Mouse (Mus musculus): ENCODE data around the gene Avpr1a.
A peak's percentile ranks its signal among the peaks of the same experiment; 100 is the strongest.

Gene Avpr1a

DNA sequence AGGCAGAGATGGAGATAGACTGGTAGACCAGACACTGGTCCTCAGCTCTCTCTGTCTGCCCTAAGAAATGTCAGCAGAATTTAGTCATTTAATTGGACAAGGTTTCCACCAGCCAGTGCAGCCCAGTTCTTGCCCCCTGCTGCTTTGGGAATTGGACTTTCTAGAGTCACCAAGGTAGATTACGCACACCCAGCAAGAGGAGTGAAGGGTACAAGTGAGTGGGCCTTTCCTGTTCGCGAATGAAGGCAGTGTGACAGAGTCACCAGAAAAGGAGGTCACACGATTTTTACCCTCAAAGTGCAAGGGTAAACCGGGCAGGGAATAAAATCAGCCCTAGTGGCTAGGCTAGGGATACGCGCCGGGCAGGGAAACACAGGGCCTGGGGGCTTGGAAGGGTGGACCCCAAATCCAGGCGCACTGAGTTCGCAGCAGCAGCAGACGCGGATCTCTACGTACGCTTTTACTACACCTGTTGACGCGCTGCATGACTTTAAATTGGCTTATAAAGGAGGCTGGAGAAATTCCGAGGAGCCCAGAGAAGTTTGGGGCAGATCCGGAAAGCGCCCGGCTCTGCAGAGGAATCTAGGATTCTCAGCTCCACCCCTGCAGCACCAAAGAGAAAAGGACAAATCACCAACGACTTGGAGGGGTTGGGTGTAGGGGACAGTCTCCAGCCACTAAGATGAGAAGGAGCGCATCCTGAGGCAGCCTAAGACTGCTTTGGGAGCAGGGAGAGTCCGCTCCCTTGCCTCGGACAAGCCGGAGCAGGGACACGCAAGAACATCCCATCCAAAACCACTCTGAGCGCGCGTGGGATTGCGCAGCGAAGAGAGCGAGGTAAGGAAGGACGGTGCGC, at the start of gene Avpr1a:
Avpr1a (plus strand) TSS at position 639 of the 856 bp plus-strand sequence.
- no peak for DNase-seq (ENCODE audit: low read depth)

DNA sequence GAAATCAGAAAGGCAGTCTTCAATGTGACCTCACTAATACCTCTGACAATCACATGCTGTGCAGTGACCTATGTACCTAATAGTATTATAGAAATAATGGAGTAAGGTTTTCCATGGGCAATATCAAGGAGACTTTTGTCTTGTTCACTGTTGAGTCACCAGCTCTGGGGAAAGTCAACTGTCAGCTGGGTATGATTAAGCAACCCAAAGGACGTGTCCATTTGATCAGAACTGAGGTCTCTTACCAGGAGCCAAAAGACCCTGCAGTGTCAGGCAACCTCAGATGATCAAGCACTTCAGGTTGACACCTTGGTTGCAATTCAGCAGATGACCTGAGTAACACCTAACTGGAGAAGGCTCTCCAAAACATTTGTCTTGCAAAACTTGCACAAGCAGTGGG, 46.0 kb upstream of the Avpr1a start:
- DNase-seq (ENCODE audit: low read depth) = no peak

DNA sequence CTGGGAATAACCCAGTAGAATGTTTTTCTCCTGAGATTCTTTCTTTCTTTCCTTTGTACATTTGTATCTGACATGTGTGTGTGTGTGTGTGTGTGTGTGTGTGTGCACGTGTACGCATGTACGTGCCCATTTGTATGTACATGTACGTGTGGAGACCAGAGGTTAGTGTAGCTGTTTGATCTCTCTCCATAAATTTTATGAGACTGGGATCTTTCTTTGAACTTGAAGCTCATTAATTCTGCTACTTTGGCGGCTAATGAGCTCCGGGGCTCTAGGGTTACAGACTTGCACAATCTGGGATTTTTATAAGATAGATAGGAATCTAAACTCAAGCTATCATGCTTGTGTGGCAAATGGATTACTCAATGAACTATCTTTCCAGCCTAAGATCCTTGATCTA, 42.0 kb upstream of the Avpr1a start:
- DNase-seq (ENCODE audit: low read depth) = no peak

DNA sequence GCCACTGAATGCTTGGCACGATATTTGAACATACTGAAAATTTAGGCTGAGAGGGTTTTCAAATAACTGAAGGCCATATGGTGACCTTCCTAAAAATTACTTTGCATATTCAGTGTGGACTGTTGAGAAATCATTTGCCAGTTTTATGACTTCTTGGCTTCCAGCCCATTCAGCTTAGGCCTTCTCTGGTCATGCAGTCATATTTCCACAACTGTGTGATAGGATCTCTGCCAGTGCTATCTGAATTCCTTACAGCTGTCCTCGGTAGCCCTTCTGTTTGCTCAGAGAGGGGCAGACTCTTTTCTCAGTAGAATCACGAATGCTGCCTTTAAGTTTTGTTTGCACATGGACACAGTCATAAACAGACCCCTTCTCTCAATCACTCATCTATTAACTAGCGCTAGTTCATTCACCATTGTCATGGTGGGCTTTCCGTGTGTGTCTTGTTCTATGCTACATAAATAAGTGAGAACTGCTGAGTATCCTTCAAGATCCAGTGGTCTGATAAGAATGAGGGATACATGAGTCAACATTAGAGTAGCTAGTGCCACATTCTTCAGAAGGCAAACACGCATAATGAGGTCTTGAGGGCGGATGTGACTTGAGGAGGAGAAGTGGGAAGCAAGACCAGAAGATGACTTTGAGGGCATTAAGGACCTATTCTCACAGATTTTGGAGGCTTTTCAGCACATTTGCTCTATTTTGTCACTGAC, 39.4 kb upstream of the Avpr1a start:
- no peak for DNase-seq (ENCODE audit: low read depth)

DNA sequence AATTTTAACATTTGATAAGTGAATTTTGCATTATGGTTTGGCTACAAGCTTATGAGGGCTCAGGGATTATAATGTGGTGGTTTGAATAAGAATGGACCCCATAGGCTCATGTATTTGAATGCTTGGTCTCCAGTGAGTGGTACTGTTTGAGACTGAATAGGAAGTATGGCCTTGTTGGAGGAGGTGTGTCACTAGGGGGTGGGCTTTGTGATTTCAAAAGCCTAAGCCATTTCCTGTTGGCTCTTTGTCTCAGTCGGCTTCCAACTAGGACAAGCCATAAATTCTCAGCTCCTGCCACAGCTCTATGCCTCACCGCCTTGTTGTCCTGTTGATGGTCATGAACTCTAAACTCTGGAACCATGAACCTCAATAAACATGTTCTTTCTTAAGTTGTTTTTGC, 37.5 kb upstream of the Avpr1a start:
- DNase-seq (ENCODE audit: low read depth) = no peak

DNA sequence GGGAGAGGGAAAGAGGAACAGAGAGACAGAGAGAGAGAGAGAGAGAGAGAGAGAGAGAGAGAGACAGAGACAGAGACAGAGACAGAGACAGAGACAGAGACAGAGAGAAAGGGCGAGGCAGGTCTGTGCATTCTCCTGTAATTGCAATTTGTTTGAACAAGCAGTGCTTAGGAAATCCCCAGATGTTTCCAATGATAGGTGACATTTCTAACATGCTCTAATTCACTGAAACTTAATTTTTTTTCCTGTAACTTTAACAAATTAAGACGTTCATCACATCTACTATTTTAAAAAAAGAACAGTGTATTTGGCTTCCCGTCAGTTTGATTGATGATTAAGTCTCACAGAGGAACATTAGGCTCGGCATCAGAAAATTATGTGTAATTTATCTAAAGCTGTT, 15.6 kb upstream of the Avpr1a start:
- DNase-seq (ENCODE audit: low read depth) = no peak

DNA sequence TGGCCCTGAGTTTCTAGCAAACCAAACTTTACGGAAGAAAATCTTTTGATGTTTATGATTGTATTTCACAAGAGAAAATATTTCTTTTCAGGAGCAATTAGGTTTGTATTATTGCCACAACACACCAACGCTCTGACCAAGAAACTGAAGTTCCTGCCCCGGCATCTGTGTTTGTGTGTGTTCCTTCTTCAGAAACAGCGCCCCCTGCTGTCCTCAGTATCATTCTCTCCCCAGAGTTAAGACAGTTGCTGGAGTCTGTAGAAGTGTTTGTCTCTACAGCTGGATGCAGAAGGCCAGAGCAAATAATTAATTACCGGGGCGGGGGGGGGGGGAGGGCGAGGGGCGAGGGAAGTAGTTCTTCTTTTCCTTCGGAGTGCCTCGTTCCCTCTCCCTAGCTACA, 1.0 kb upstream of the Avpr1a start:
- DNase-seq (ENCODE audit: low read depth) = peak; percentile 79

DNA sequence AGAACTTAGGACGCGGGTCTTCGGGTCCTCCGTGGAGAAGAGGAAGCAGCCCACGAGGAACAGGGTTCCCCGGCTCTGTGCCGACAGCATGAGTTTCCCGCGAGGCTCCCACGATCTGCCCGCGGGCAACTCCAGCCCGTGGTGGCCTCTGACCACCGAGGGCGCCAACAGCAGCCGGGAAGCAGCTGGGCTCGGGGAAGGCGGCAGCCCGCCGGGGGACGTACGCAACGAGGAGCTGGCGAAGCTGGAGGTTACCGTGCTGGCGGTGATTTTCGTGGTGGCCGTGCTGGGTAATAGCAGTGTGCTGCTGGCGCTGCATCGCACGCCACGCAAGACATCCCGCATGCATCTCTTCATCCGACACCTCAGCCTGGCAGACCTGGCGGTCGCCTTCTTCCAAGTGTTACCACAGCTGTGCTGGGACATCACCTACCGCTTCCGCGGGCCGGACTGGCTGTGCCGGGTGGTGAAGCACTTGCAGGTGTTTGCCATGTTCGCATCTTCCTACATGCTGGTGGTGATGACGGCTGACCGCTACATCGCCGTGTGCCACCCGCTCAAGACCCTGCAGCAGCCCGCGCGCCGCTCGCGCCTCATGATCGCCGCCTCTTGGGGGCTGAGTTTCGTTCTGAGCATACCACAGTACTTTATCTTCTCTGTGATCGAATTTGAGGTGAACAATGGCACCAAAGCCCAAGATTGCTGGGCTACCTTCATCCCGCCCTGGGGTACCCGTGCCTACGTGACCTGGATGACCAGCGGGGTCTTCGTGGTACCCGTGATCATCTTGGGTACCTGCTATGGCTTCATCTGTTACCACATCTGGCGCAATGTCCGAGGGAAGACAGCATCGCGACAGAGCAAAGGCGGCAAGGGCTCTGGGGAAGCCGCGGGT, 665 bp downstream of the Avpr1a start:
- no peak for DNase-seq (ENCODE audit: low read depth)

DNA sequence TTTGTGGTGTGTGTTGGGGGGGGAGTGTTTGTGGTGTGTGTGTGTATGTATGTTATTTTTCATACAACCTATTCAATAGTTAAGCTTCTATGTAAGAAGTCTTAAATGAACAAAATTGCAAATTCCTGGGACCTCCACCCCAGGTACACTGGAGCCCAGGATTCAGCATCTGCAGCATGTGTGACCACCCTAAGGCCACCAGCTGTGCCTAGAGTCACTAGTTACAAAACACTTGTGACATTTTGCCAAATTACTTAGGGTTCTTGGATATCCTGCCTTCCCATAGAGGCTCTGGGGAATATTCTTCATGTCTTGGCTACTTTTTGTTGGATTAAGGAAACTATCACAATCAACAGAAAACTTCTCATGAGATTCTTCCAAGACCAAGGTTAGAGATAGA, 1.6 kb downstream of the Avpr1a start:
- DNase-seq (ENCODE audit: low read depth) = no peak

DNA sequence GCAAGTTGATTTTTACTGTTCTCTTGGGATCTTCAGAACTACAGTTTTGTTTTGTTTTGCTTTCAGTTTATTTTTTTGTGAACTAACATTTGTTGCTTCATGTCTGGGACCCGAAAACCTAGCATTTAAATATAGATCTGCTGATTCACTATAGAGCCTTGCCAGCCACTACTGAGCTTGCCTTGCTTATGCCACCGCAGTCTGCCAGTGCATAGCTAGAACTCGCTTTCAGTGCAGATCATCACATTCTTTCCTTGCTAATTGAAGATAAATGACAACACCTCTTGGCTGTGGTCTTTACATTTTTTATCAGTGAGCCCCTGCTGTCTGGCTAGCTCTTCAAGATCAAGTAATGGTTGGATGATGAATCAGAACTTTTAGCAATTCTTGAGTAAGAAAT, 5.2 kb downstream of the Avpr1a start:
- no peak for DNase-seq (ENCODE audit: low read depth)

DNA sequence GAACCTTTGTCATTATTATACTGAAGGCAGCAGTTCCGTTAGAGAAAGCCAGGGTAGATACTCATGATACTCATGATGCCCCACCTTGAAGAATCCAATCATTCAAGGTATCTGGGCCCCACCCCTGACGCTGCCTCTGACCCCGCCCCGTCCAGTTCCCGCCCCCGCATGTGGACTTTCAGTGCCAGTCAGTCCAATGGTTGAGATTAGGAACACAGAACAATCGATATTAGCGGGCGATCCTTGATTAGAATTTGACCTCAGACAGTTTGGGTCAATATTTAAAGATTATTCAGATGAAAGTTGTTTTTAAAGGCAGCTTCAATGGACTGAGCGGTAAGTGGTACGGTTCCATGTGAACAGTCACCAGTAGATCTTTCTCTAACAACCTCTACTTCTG, 7.5 kb downstream of the Avpr1a start:
- no peak for DNase-seq (ENCODE audit: low read depth)

DNA sequence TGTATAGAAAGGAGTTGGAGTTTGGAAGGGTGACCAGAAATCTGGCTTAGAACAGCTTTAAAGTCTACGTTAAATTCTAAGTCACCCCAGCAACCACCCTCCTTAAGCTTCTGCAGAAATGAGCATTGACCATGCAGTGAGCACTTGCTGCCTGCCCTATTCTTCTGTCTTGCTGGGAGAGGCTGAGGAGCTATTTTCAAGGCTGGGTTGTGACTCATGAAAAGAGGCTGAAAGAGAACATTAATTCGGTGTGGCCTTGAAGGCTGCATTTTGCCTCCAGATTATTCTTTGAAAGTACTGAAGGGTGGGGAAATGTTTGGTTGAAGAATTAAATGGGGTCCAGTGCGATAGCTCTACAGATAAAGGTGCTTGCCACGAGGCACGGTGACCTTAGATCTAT, 28.5 kb downstream of the Avpr1a start:
- DNase-seq (ENCODE audit: low read depth) = no peak

DNA sequence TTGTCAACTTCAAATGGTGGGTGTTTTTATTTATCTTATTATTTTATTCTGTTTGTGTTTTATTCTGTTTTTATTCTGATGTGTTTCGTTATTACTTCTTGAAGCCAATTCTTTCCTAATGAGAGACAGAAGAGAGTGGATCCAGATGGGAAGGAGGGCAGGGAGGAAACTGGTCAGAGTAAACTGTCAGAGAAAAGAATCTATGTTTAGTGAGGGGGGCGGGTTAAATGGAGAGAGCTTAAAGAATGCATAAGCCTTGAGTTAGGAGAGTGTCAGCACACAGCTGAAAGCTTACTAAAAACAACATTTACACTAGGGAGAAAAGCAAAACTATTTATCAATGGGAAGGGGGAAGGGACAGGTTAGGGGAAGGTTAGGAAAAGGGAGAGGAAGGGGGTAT, 50.3 kb downstream of the Avpr1a start:
- no peak for DNase-seq (ENCODE audit: low read depth)

DNA sequence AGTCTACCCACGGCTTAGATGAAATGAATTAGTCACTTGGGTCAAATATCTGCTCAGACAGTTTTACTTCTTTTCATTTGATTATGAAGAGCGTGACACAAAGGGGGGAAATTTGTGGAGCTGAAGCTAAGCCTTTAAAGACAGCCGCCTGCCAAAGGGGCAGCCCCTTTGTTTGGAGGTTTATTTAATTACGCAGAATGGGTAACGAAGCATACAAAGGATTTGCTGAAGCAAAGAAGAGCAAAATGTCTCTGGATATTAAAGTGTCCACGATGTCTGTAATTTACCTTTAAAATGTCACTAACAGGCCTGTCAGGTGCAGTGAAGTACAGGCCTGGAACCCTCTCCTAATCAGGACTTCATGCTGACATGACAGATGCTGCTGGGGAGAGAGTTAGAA, 51.0 kb downstream of the Avpr1a start:
- no peak for DNase-seq (ENCODE audit: low read depth)

Measured in naive thymus-derived CD4-positive, alpha-beta T cell, adult 2 months (primary cell).